Mouse (Mus musculus): ENCODE data around the gene Cd248.
A peak's percentile ranks its signal among the peaks of the same experiment; 100 is the strongest.
"Not testable (repeated sequence)": the region's sequence is repeated elsewhere in the genome, so short reads cannot be mapped to it uniquely, and the experiment has no call there.

Gene Cd248

GRCm38 (mm10) chr19:5073518-5073917, 5.6 kb downstream of the Cd248 start:
- no peak for DNase-seq (ENCODE audit: low read depth)

DNA sequence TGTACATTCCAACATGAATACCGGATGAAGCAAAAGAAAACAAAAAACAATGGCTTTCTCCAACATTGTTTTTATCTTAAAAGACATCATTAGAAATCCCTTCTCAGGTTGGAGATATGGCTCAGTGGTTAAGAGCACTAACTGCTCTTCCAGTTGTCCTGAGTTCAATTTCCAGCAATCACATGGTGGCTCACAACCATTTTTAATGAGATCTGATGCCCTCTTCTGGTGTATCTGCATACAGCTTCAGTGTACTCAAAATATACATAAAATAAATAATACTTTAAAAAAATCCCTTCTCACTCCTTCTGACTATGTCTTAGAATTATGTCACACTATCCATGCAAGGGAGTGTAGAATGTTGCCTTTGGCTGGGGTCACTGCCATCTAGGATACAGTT, 11.4 kb downstream of the Cd248 start:
- peak; percentile 35 for DNase-seq (ENCODE audit: low read depth)

- no peak for DNase-seq (ENCODE audit: low read depth)
Observed at GRCm38 (mm10) chr19:5082005-5082404, 14.1 kb downstream of the Cd248 start.

DNA sequence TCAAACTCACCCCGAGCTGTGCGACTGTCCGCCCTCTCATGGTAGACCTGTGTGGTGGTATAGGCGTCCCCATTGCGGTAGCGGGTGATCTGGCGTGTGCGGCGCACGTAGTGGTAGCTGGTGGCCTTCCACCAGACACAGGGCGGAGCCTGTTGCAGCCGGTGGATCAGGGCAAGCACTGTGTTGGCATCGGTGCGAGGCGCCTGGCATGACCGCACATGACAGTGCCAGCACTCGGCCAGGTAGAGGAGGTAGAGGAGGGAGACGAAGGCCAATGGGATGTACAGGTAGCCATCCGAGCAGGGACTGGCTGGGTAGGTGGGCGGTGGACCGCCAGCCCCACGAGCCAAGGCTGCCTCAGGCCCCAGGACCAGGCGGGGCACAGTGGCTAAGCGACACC, 14.7 kb downstream of the Cd248 start:
- DNase-seq (ENCODE audit: low read depth) = no peak

GRCm38 (mm10) chr19:5083961-5084833, 16.3 kb downstream of the Cd248 start:
- DNase-seq (ENCODE audit: low read depth) = no peak

- no peak for DNase-seq (ENCODE audit: low read depth)
Observed at GRCm38 (mm10) chr19:5084834-5085144, 16.9 kb downstream of the Cd248 start.

DNA sequence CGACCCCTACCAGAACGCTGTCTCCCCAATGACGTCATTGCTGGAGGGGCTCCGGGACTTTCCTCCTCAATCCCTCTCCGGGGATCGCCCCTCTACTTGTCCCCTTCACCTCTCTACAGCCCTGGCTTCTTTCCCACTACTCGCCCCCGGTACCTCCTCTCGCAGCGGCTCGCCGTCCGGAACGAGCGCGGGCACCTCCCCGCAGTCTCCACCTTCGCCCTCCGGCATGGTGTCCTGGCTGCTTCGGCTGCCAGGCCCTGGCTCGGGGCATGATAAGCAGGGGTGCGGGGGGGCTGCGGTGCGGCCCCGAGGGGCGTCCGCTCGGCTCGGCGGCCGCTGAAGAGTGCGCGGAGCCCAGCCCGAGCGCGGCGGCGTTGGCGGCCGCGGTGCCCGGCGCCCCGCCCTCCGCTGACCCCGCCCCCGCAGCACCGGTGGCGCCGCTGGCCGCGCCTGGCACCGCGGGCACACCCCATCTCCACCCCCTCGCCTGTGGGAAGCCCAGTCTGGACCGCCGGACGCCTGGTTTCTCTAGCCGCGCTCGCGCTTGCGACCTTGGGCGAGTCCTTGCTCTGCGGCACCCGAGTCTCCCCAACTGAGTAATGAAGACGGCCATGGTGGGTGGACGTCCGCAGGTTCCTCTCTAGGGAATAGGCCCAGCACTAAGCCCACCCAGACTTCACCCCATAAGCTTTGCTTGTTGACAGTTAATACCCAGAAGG, 17.4 kb downstream of the Cd248 start, which contains the start of gene Tmem151a:
Gene Tmem151a (minus strand): TSS at position 387 of the 719 bp plus-strand sequence.
- DNase-seq (ENCODE audit: low read depth) = no peak

DNA sequence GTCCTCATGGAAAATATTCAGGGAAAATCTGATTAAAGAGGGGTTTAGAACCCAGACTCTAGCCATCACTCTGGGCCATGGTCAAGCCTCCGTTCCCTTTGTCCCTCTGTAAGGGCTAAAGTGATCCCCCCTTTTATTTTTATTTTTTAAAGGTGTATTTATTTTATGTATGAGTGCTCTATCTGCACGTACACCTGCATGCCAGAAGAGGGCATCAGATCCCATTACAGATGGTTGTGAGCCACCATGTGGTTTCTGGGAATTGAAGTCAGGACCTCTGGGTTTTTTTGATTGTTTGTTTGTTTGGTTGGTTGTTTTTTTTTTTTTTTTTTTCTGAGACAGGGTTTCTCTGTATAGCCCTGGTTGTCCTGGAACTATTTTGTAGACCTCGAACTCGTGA, 18.7 kb downstream of the Cd248 start:
- DNase-seq (ENCODE audit: low read depth) = not testable (repeated sequence)

- DNase-seq (ENCODE audit: low read depth) = peak; percentile 100
Observed at GRCm38 (mm10) chr19:5087884-5088728, 20.2 kb downstream of the Cd248 start, which contains the start of gene Yif1a. Gene Yif1a (plus strand): TSS chr19:5088538.

DNA sequence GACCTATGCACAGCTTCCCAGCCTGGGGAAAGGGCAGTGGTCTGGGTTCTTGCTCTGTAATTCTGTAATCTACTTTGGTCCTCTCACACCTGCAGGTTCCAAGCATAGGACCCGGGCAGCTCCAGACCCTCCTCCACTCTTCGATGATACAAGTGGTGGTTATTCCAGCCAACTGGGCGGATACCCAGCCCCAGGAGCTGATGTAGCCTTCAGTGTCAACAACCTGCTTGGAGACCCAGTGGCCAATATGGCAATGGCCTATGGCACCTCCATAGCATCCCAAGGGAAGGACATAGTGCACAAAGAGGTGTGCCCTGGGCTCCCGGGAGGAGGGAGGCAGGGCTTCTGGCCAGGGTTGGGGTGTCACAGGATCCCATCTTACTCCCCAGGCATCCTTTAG, 21.4 kb downstream of the Cd248 start:
- no peak for DNase-seq (ENCODE audit: low read depth)

GRCm38 (mm10) chr19:5092083-5092482, 24.2 kb downstream of the Cd248 start:
- DNase-seq (ENCODE audit: low read depth) = no peak

DNA sequence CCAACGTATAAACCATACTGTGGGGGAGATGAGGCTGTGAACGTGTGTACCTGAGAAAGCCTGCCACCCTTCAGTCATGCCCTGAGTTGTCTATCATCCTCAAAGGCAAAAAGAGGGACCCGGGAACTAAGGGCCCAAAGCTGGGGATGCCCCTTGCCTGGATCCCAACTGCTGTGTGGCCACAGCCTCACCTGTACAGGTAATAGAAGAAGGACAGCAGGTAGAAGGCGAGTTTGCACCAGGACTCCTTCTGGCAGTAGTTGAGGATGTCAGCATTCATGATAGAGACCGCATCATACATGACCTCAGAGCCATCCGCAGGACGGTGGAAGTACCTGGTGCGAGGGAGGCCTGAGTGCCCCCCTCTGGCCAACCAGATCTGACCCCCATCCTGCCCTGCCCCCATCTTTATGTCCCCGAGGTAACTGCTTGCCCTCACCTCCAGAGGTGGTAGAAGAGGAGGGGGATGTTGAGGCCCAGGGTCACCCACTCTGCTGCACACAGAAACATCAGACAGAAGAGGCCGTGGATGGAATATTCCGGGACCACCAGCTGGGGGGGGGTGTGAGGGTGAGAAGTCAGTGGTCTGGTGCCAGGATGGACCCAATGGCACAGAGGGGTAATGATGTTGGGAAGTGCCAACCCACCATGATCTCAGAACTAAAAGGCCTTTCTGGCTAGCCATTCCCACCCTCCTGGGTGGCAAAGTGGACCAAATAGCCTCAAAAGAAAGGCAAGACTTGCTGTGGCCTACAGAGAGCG, 25.8 kb downstream of the Cd248 start:
- DNase-seq (ENCODE audit: low read depth) = no peak

DNA sequence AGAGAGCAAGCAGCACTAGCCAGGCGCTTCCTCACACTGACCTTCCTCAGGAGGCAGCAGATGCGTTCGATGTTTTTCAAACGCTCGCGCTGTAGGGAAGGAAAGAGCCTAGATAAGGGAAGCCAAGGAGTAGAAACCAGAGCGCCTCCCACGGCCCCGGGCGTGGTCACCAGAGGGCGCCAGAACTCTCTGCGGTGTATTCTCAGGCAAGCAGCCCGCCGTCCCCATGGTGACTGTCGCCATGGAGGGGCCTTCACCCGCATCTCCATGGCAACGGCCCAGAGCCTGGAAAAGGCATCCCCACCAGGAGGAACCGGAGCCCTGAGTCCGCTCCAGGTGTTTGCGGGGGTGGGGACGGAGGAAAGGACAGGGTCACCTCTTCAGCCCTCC, 26.4 kb downstream of the Cd248 start:
- peak; percentile 85 for DNase-seq (ENCODE audit: low read depth)

GRCm38 (mm10) chr19:5094746-5095417, 27.0 kb downstream of the Cd248 start:
- no peak for DNase-seq (ENCODE audit: low read depth)

DNA sequence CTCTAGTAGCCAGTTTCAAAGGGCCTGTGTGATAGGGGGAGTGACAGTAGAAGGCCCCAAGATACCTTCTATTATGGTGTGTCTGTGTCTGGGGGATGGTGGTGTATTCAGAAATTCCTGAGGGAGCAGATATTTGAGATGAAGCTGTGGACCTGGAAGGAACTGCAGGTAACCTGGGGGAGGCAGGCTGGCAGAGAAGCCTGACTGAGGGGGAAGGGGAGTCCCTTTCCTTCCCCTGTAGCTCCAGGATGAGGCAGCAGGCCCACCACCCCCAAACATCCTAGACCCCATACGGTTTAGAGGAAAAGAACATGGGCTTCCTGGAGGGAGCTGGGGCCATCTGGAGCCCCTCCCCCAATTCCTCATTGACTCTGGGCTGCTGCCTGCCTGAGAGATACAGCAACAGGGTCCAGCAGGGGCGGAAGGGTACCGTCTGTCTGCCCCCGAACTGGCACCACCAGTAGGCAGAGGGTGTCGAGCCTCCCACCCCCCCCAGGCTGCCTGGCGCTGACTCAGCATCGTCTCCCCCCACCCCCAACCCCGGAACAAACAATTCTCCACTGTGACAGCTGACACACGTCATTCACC, 28.1 kb downstream of the Cd248 start:
- no peak for DNase-seq (ENCODE audit: low read depth)

DNA sequence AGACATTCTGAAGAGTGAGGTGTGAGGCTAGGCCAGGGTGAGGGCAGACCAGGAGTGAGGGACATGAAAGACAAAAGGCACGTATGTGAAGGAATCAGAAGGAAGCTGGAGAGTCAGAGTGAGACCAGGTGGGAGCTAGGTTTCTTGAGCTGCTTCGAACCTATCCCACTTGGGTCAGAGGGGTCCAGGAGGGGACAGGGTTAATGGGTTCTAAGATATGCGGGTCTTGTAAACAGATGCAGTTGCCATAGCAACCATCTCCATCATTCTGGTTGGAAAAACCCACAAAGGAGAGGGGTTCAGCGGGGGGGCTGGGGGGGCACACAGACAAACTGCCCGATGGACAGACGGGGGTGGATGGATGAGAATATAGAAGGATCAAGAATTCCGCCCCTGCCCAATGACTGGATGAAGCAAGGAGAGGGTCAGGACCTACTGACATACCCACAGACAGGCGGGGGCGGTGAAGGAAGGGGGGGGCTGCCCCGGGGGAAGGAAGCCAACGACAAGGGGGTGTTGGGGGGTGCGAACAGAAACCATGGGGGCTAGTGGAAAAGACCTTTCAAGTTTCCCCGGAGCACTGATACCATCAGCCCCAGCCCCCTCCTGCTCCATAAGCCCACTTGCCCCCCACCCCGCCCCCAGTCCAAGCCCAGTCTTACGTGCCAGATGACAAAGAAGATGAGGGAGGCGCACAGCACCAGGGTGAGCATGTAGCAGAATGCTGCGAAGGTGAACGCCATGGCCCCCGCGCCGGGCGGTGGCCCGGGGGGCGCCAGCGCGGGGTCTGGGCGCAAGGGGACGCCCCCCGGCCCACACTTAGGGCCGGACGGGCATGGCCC, 29.9 kb downstream of the Cd248 start:
- DNase-seq (ENCODE audit: low read depth) = no peak

DNA sequence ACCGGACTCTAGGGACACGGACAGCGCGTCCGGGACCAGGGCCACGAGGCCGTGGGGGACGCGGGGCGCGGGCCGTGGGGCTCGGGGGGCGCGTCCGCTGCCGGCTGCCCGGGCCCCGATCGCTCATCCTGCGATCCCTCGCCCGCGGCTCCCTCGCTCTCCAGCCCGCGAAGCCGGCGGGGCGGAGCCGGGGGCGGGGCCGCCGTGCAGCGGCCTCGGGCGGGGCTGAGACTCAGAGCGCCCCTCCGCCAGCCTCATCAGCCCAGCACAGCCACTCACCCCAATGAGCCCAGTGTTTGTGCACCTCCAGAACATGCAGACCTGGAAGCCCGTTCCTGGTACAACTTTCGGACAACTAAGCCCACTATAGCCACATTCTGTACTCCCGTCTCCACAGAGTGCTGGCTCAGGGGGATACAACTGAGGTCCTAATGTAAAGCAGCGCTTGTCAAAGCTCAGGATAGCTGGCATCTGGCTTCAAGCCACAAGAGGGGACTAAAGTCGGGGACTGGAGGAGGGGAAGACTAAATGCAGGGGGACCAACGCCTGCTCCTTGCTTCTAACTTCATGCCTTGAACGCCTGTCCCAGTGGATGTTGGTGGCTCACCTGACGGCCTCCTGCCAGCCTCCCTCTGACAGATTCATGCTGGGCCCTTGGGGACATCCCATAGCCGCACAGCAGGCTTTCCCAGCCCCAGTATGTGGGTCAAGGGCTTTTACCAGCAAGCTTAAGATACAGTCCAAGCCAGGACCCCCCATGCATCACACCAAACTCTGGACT, 30.7 kb downstream of the Cd248 start, which contains the start of gene Cnih2:
Gene Cnih2 (minus strand): TSS at position 159 of the 781 bp plus-strand sequence.
- no peak for DNase-seq (ENCODE audit: low read depth)

DNA sequence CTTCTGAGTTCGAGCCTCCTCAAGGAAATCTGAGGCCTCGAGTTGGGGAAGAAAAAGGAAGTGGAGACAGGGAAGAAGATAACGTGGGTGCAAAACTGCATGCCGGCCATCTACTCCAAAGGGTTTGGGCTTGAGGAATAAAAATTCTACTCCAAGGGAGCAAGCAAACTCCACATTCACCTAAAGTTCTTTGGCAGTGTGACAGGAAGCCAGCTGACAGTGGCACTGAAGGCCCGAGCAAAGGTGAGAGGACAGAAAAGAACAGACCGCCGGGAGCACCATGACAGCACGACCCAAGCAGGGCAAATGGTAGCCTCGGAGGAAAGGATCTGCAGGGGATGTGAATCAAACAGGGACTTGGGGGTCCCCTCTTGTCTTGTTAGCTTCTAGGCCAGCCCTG, 38.2 kb downstream of the Cd248 start:
- peak; percentile 44 for DNase-seq (ENCODE audit: low read depth)

DNA sequence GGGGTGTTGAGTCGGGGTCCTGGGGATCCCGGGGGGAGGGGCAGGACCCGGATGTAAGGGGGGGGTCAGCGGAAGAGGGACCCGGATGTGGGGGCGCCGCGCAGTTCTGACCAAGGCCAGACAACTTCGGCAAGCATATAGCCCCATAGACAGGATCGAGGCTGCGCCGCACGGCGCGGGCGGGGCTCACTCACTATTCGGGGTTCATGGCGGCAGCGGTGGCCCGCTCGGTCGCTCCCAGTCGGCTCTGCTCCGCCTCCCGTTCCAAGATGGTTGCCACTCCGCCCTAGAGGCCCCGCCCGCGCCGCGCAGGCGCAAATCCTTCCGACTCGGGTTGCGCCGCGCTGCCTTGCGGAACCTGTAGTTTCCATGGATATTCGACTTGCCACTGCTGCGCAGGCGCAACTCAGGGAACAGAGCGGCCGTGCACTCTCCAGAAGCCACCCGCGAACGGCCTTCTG, 38.9 kb downstream of the Cd248 start, which contains the start of gene Rab1b:
Gene Rab1b (minus strand): TSS at position 342 of the 461 bp plus-strand sequence.
- peak; percentile 97 for DNase-seq (ENCODE audit: low read depth)
